Mouse (Mus musculus): ENCODE measurements at regions not wholly inside any gene's neighbourhood (a gene's known extent, or its start where the extent isn't known, plus 50 kb on each side); places are given as distances from the start of the nearest gene placed in this dataset.

DNA sequence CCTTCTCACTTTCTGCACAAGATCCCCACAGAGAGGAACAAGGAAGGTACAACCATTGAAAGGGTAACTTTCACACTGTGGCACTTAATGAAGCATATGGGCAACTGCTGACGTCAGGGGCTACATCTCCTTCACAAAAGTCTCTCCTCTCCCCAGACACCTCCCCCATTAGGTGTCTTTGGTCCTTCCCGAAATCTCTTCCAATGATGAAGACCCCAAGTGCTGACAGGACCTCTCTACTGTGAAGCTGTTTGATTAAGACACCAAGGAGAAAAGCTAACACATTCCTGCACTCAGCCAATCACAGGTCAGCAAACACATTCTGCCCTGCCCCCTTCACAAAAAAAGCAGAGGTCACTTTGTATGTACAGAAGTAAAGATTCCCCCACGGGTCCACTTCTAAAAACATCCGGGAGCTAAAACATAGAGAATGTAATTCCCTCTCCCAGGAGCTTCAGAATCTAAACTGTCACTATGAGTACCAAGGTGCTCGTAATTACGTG lies 72.3 kb upstream of the Tln2 start:
- TF ChIP-seq CTCF (IDR thresholded peaks at IDR 0.05; ENCODE audit: control insufficient read depth, insufficient read depth, low read length) (no peak), POLR2A (IDR thresholded peaks at IDR 0.05; ENCODE audit: borderline replicate concordance, control insufficient read depth, low read depth, low read length) (no peak)

All from bone marrow, adult 2 months (tissue).